Mouse (Mus musculus) stomach, postnatal 0 days (tissue): ENCODE measurements around the gene Col4a1.

ENCODE experiments used
- CTCF ChIP-seq: IDR thresholded peaks from 2 replicates; pipeline ENCODE4 v1.5.1; 2016; ENCODE audit warnings: antibody characterized with exemption, low read depth, mild to moderate bottlenecking, moderate library complexity
- EP300 ChIP-seq: optimal IDR thresholded peaks from 2 replicates; pipeline ENCODE3; 2016; ENCODE audit warnings: antibody characterized with exemption

DNA sequence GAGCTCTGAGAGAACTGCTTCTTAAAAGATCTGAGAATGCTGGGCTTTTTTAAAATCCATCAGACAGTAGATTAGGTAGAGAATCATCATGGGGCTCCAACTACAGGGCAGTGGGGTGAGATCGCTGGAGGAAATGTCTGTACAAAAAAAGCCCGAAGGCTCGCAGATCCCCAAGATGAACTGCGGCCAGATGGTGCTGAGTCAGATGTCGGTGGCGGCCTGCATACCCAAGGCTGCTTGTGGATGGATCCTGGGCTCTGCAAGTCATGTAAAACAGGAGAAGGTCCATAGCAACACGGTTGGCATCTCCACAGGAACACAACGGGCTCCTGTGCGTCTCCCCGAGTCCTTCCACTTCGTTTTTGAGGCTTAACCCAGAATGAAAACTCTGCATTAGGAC is 39.9 kb upstream of the Col4a1 start:
- no peak for TF ChIP-seq EP300
- no peak for TF ChIP-seq CTCF
